ENCODE assay signal across 15 mouse cellular contexts in genomic region chr11:79152696-79153095, GRCm38 (mm10). TPM values are rescaled to one million over a fixed set of nuclear protein-coding genes. Genes with fewer than 3 reads are reported as not detected.
DNase-seq lines count a peak whose midpoint lies in the region; ATAC-seq and TF ChIP-seq lines count a peak whose summit lies in the region.
"Had no signal": no experiment of that assay in that cellular context is flagged by ENCODE, and none has a peak within 500 bp of the region (broad histone marks: within the 10 kb centered on the region; RNA-seq: fewer than 3 reads in every experiment).

No protein-coding gene starts in this region.

- no peak for TF ChIP-seq RAD21 in MEL (IDR thresholded peaks at IDR 0.05; ENCODE audit: low read depth, low read length)

- no peak overlapping the region for H3K4me3 ChIP-seq in forebrain, embryonic 10.5 days
- no peak overlapping the region for H3K4me3 ChIP-seq in forebrain, embryonic 12.5 days (replicated peaks)
- H3K4me3 ChIP-seq in MEL (ENCODE audit: control insufficient read depth in 1 of 2, insufficient read depth in 1 of 2, low read depth in 2 of 2, low read length in 2 of 2) = no peak overlapping the region
- no peak overlapping the region for H3K4me3 ChIP-seq in intestine, postnatal 0 days (ENCODE audit: low read depth, low read length)
- no peak overlapping the region for H3K4me3 ChIP-seq in hindbrain, embryonic 12.5 days
- no peak overlapping the region for H3K4me3 ChIP-seq in hindbrain, embryonic 13.5 days
- H3K4me3 ChIP-seq: heart, adult 2 months; liver, embryonic 15.5 days had no signal

- H3K4me2 ChIP-seq in forebrain, embryonic 12.5 days = no peak overlapping the region
- no peak overlapping the region for H3K4me2 ChIP-seq in intestine, postnatal 0 days (replicated peaks; ENCODE audit: low read depth)
- H3K4me2 ChIP-seq in hindbrain, embryonic 12.5 days (replicated peaks) = no peak overlapping the region
- no peak overlapping the region for H3K4me2 ChIP-seq in hindbrain, embryonic 13.5 days
- H3K4me2 ChIP-seq: liver, embryonic 15.5 days had no signal

- TF ChIP-seq CTCF in MEL (IDR thresholded peaks at IDR 0.05 in 2 of 3, conservative IDR thresholded peaks at IDR 0.05 in 1 of 3; ENCODE audit: control insufficient read depth in 1 of 3, insufficient read depth in 1 of 3, low read depth in 2 of 3, low read length in 3 of 3, poor library complexity in 1 of 3, severe bottlenecking in 1 of 3) = no peak
- no peak for TF ChIP-seq CTCF in intestine, postnatal 0 days (IDR thresholded peaks at IDR 0.05; ENCODE audit: low read depth)

- H3K27me3 ChIP-seq in forebrain, embryonic 10.5 days (ENCODE audit: poor library complexity, severe bottlenecking) = no peaks in the 10 kb centered on the region
- no peaks in the 10 kb centered on the region for H3K27me3 ChIP-seq in forebrain, embryonic 12.5 days
- no peaks in the 10 kb centered on the region for H3K27me3 ChIP-seq in MEL (ENCODE audit: control insufficient read depth in 1 of 2, insufficient read depth in 2 of 2, low read length in 2 of 2)
- no peaks in the 10 kb centered on the region for H3K27me3 ChIP-seq in intestine, postnatal 0 days (replicated peaks; ENCODE audit: control insufficient read depth, insufficient read depth, low read length)
- no peaks in the 10 kb centered on the region for H3K27me3 ChIP-seq in splenic B cell, adult 2 months (ENCODE audit: control insufficient read depth, insufficient read depth, low read length, poor library complexity, severe bottlenecking)
- H3K27me3 ChIP-seq in hindbrain, embryonic 12.5 days = no peaks in the 10 kb centered on the region
- H3K27me3 ChIP-seq in hindbrain, embryonic 13.5 days = no peaks in the 10 kb centered on the region; the same call in 1 of the 2 replicates
- H3K27me3 ChIP-seq: liver, embryonic 15.5 days had no signal

- no peak overlapping the region for H3K9ac ChIP-seq in forebrain, embryonic 12.5 days
- H3K9ac ChIP-seq in MEL (ENCODE audit: control insufficient read depth, low read depth, low read length, poor library complexity, severe bottlenecking) = no peak overlapping the region
- H3K9ac ChIP-seq in intestine, postnatal 0 days (ENCODE audit: low read depth, low read length) = no peak overlapping the region
- no peak overlapping the region for H3K9ac ChIP-seq in hindbrain, embryonic 12.5 days
- no peak overlapping the region for H3K9ac ChIP-seq in hindbrain, embryonic 13.5 days
- H3K9ac ChIP-seq: liver, embryonic 15.5 days had no signal

- H3K4me1 ChIP-seq in forebrain, embryonic 10.5 days = peaks cover 5% of the 10 kb centered on the region
- H3K4me1 ChIP-seq in forebrain, embryonic 12.5 days = no peaks in the 10 kb centered on the region
- peaks cover 0 to 16% of the 10 kb centered on the region in 2 experiments; a peak in 2 of 4 replicates for H3K4me1 ChIP-seq in MEL (ENCODE audit: control insufficient read depth in 1 of 2, insufficient read depth in 2 of 2, low read length in 2 of 2)
- H3K4me1 ChIP-seq in intestine, postnatal 0 days (replicated peaks; ENCODE audit: control insufficient read depth, insufficient read depth, low read length) = no peaks in the 10 kb centered on the region
- H3K4me1 ChIP-seq in hindbrain, embryonic 12.5 days = no peaks in the 10 kb centered on the region
- H3K4me1 ChIP-seq in hindbrain, embryonic 13.5 days (replicated peaks) = no peaks in the 10 kb centered on the region

- H3K79me2 ChIP-seq in MEL (ENCODE audit: control insufficient read depth, insufficient read depth, low read length, poor library complexity) = no peaks in the 10 kb centered on the region

- 0 out of 2 replicates have a peak overlapping the region, but pooled peaks have one; percentile 40 for H3K27ac ChIP-seq in forebrain, embryonic 10.5 days
- H3K27ac ChIP-seq in forebrain, embryonic 12.5 days = no peak overlapping the region
- no peak overlapping the region for H3K27ac ChIP-seq in MEL (ENCODE audit: control insufficient read depth, low read depth, low read length)
- no peak overlapping the region for H3K27ac ChIP-seq in intestine, postnatal 0 days (ENCODE audit: low read depth, low read length)
- H3K27ac ChIP-seq in hindbrain, embryonic 12.5 days = no peak overlapping the region
- H3K27ac ChIP-seq in hindbrain, embryonic 13.5 days = no peak overlapping the region
- H3K27ac ChIP-seq: heart, adult 2 months; liver, embryonic 15.5 days had no signal

- TF ChIP-seq EP300 in MEL (IDR thresholded peaks at IDR 0.05; ENCODE audit: low read depth in 1 of 2, low read length in 2 of 2) = peak in 1 of 2 experiments; percentile 46; a peak in 1 of 4 replicates

- no peaks in the 10 kb centered on the region for H3K36me3 ChIP-seq in forebrain, embryonic 10.5 days (replicated peaks)
- H3K36me3 ChIP-seq in forebrain, embryonic 12.5 days (replicated peaks) = no peaks in the 10 kb centered on the region
- peaks cover 0 to 3% of the 10 kb centered on the region in 2 experiments; a peak in 2 of 4 replicates for H3K36me3 ChIP-seq in MEL (ENCODE audit: control insufficient read depth in 1 of 2, insufficient read depth in 2 of 2, low read length in 2 of 2)
- H3K36me3 ChIP-seq in intestine, postnatal 0 days (ENCODE audit: control insufficient read depth, insufficient read depth) = no peaks in the 10 kb centered on the region
- no peaks in the 10 kb centered on the region for H3K36me3 ChIP-seq in splenic B cell, adult 2 months (ENCODE audit: control insufficient read depth, insufficient read depth, low read length, poor library complexity, severe bottlenecking)
- no peaks in the 10 kb centered on the region for H3K36me3 ChIP-seq in hindbrain, embryonic 12.5 days
- H3K36me3 ChIP-seq in hindbrain, embryonic 13.5 days = no peaks in the 10 kb centered on the region
- H3K36me3 ChIP-seq: liver, embryonic 15.5 days had no signal

- no peak for DNase-seq in forebrain, embryonic 10.5 days (ENCODE audit: extremely low spot score, low spot score)
- DNase-seq in MEL (ENCODE audit: low read depth, low spot score) = peak; percentile 82
- DNase-seq in splenic B cell, adult 2 months (ENCODE audit: low read depth, low spot score) = peak; percentile 56
- no peak for DNase-seq in layer of hippocampus, postnatal 36 days
- DNase-seq: adrenal gland, postnatal 14 days; cerebellum, postnatal 36 days; heart, adult 2 months; heart, postnatal 4 days; kidney, adult 18-20 months; lung, postnatal 4 days had no signal

- ATAC-seq in forebrain, embryonic 12.5 days (ENCODE audit: low FRiP score) = no peak
- ATAC-seq in intestine, postnatal 0 days = peak; percentile 50
- no peak for ATAC-seq in hindbrain, embryonic 12.5 days (ENCODE audit: low FRiP score)
- no peak for ATAC-seq in hindbrain, embryonic 13.5 days (ENCODE audit: low FRiP score)

- 81% methylated on average over 5 of the region's 5 CpGs for WGBS in forebrain, embryonic 10.5 days
- 74% methylated on average over 5 of the region's 5 CpGs for WGBS in forebrain, embryonic 12.5 days
- 46% methylated on average over 5 of the region's 5 CpGs for WGBS in intestine, postnatal 0 days
- WGBS in hindbrain, embryonic 12.5 days = 70% methylated on average over 5 of the region's 5 CpGs
- WGBS in hindbrain, embryonic 13.5 days = 73% methylated on average over 5 of the region's 5 CpGs

- no peaks in the 10 kb centered on the region for H3K9me3 ChIP-seq in forebrain, embryonic 10.5 days
- no peaks in the 10 kb centered on the region for H3K9me3 ChIP-seq in forebrain, embryonic 12.5 days
- no peaks in the 10 kb centered on the region for H3K9me3 ChIP-seq in MEL (replicated peaks; ENCODE audit: insufficient read depth, low read length)
- no peaks in the 10 kb centered on the region for H3K9me3 ChIP-seq in intestine, postnatal 0 days (ENCODE audit: control insufficient read depth)
- H3K9me3 ChIP-seq in hindbrain, embryonic 12.5 days (replicated peaks) = no peaks in the 10 kb centered on the region
- H3K9me3 ChIP-seq in hindbrain, embryonic 13.5 days = no peaks in the 10 kb centered on the region
- H3K9me3 ChIP-seq: liver, embryonic 15.5 days had no signal

- no peak for TF ChIP-seq POLR2A in MEL (IDR thresholded peaks at IDR 0.05; ENCODE audit: control insufficient read depth in 1 of 2, insufficient read depth in 1 of 2, low read depth in 1 of 2, low read length in 2 of 2, poor library complexity in 1 of 2)

TF ChIP-seq in MEL, 35 proteins besides CTCF, POLR2A, EP300 and RAD21 (continues in another document):
- peak; percentile 47; the same call in 1 of the 2 replicates for TF ChIP-seq TCF12 (IDR thresholded peaks at IDR 0.05; ENCODE audit: low read depth, low read length)
- TF ChIP-seq KAT2A (conservative IDR thresholded peaks at IDR 0.05; ENCODE audit: low read depth, low read length) = no peak
- TF ChIP-seq USF2 (IDR thresholded peaks at IDR 0.05; ENCODE audit: borderline replicate concordance in 1 of 2, insufficient read depth in 1 of 2, low read depth in 1 of 2, low read length in 2 of 2) = no peak
- TF ChIP-seq MAZ (IDR thresholded peaks at IDR 0.05; ENCODE audit: low read depth, low read length) = no peak
- TF ChIP-seq HCFC1 (IDR thresholded peaks at IDR 0.05; ENCODE audit: low read depth, low read length) = no peak
- TF ChIP-seq RCOR1 (IDR thresholded peaks at IDR 0.05; ENCODE audit: low read depth, low read length) = no peak
- no peak for TF ChIP-seq MEF2A (IDR thresholded peaks at IDR 0.05; ENCODE audit: extremely low read depth, insufficient replicate concordance, low read depth, low read length, poor library complexity, severe bottlenecking)
- no peak for TF ChIP-seq ZC3H11A (IDR thresholded peaks at IDR 0.05; ENCODE audit: low read depth, low read length)
- TF ChIP-seq ELF1 (IDR thresholded peaks at IDR 0.05; ENCODE audit: low read depth, low read length) = no peak
- TF ChIP-seq ETS1 (IDR thresholded peaks at IDR 0.05; ENCODE audit: low read depth, low read length) = no peak
- no peak for TF ChIP-seq ZMIZ1 (IDR thresholded peaks at IDR 0.05; ENCODE audit: low read depth, low read length)
- no peak for TF ChIP-seq ZNF384 (IDR thresholded peaks at IDR 0.05; ENCODE audit: low read depth, low read length)
- TF ChIP-seq MYC (IDR thresholded peaks at IDR 0.05; ENCODE audit: low read depth, low read length) = no peak
- no peak for TF ChIP-seq E2F4 (IDR thresholded peaks at IDR 0.05; ENCODE audit: borderline replicate concordance, low read depth, low read length)

RNA-seq across cellular contexts. Expression of gene Ksr1, which starts 6.5 kb away (rescaled TPM):
- polyA plus RNA-seq in forebrain, embryonic 10.5 days (2016; fragmentation: Nextera tagmentation; extraction: Ambion mirVana) = 1.9 and 2.8 TPM in 2 replicates
- 4.7 and 7.6 TPM in 2 replicates for polyA plus RNA-seq in forebrain, embryonic 12.5 days (2016; fragmentation: Nextera tagmentation; extraction: Ambion mirVana)
- 9.7 and 10.5 TPM in 2 replicates for total RNA-seq in MEL (2012; rRNA removed)
- 10 to 100 TPM in 1 of 2 experiments, not detected in 1; 18.4 TPM for polyA plus RNA-seq in MEL (2012; ENCODE audit: insufficient read depth in 1 of 2, insufficient read length in 2 of 2, low read depth in 1 of 2, low replicate concordance in 2 of 2, missing spikeins in 1 of 2)
- polyA plus RNA-seq in intestine, postnatal 0 days (2015; fragmentation: Nextera tagmentation; extraction: Ambion mirVana) = 4.7 and 6.8 TPM in 2 replicates
- 100 to 1,000 TPM; 183 to 261 TPM for total RNA-seq in layer of hippocampus, postnatal 36 days (2021)
- polyA plus RNA-seq in hindbrain, embryonic 12.5 days (2016; fragmentation: Nextera tagmentation; extraction: Ambion mirVana) = 3.4 and 3.5 TPM in 2 replicates
- polyA plus RNA-seq in hindbrain, embryonic 13.5 days (2015; fragmentation: Nextera tagmentation; extraction: Ambion mirVana) = 3.1 and 3.5 TPM in 2 replicates

Comparison
In these comparisons a context has a peak if more than half of its experiments do, and no peak if none do; other contexts are left out.
1. DNase-seq: peak in MEL (single experiment) and splenic B cell, adult 2 months (single experiment); none in forebrain, embryonic 10.5 days (single experiment) and layer of hippocampus, postnatal 36 days (0 of 2).